Mouse (Mus musculus) common myeloid progenitor, adult 5-6 weeks (primary cell): Measurements from ENCODE around the gene Isg20. TPM values are rescaled to one million over a fixed set of nuclear protein-coding genes. Genes with fewer than 3 reads are reported as not detected.
A peak's percentile ranks its signal among the peaks of the same experiment; 100 is the strongest.

Experiments used
- ATAC-seq: replicated peaks from 2 replicates; pipeline ENCODE4 v1.8.0; 2016; ENCODE audit warnings: low read depth, mild to moderate bottlenecking, moderate TSS enrichment, inconsistent platforms; ENCODE audit not compliant: poor library complexity, severe bottlenecking
- total RNA-seq: library from RNA; stranded (forward); fragments of 200-1000, 187-1606 nt; gene quantifications from 2 replicates; pipeline ENCODE4 v1.2.3, GENCODE M21; 2017

Isg20 gene
- 27.0 and 29.5 TPM in 2 replicates for total RNA-seq

DNA sequence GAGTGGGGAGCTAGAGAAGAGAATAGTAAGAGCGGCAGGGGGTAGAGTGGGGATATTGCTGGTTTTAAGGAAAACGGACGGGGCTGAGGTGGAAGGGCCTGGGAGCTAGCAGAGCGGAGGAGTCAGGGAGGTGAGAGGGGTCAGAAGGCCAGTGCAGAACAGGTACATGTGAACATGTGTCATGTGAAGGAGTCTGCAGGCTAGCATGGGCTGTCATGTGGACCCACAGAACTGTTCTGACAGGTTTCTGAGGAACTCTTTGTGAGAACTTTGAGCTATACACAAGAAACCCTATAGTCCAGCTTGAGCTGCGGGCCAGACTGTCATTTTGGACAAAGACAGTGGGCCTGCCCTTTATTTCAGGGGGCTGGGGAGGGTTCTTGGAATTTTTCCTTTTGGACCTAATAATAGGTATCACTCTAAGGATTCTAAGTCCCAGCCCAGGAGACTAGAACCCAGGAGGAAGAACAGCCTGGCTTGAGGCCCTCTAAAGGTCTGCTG is at the start of gene Isg20:
Gene Isg20, plus strand, starts transcription at position 451 of the 501 bp plus-strand sequence.
- no peak for ATAC-seq

DNA sequence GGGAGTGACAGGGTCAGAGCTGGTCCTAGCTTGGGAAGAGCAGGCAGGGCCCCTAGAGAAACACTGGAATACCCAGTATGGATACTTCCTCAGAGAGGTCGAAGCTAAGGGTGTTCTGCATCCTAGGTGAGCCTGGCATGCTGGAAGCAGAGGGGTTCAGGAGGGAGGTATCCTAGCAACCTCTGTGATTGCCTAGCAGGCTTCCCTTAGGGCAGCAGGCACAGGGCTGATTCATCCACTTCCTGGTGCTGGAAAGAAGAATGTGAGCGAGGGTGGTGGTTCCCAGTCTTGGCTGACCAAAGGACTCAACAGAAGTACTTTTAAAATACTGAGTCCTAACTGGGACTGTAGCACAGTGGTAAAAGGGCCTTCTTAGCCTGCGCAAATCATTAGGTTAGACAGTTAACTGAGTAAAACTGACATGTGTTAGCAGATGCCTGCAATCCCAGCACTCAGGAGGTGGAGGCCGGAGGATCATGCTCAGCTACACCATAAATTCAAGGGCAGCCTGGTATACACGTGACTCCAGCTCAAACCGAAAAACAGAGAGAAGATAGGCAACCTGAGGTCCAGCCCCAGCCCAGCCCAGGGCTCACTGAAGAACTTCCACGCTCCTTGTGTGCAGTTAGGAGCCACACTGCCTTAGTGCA is 49.3 kb upstream of the Isg20 start:
- no peak for ATAC-seq

GRCm38 (mm10) chr7:78864446-78864802 is 48.8 kb upstream of the Isg20 start:
- ATAC-seq, result peak; percentile 83

DNA sequence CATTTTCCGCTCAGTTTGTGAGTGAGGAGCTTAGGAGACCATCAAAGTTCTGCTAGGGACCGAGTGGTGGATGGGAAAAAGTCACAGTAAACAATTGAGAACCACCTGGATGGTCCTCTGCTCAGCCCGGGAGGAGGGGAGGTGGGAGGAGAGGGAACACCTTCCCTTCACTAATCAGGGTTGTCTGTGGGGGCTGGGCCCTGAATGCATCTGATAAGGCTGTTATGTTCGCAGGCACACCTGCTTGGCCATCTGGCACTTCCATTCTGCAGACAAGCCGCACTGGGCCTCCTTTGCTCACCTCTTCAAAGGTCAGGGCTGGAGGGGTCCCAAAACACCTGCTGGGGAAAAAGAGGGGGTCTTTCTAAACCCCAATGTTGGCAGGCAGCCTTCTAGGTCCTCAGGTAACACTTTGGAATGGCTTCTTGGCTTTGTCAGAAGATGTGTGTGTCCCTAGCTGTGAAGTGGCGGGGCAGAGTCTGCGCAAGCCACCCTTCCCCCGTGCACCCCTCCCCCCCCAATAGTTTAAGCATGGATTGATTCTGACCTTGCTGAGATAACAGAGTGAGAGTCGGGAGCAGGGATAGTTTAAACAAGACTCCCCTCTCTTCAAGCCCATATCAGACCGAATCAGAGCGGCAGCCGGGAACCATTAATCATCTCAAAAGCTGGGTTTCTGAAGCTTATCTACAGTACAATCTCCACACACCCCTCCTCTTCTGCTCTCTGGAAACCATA is 47.8 kb upstream of the Isg20 start:
- no peak for ATAC-seq

- no peak for ATAC-seq
These were observed 44.5 kb upstream of the Isg20 start for GRCm38 (mm10) chr7:78868731-78869130.

GRCm38 (mm10) chr7:78872366-78872765 is 40.9 kb upstream of the Isg20 start:
- ATAC-seq, result peak; percentile 69

DNA sequence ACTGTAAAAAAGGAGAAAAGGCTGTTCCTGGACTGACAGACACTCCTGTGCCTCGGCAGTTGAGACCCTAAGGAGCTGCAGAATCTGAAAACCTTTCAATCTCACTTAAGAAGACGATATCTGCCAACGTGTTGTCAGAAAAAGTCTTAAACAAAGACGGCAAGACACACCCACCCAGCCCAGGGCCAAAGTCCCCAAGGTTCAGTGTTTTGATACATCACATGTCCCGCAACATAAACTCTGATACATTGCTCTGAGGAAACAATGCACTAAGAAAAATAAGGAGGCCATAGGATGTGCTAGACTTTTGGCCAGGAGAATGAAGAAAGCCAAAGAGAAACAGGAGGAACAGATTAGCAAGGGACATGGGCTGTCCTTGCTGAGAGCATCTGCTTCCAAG is 40.4 kb upstream of the Isg20 start:
- no peak for ATAC-seq

- ATAC-seq, result no peak
These were observed 31.4 kb upstream of the Isg20 start for GRCm38 (mm10) chr7:78881607-78882468.

DNA sequence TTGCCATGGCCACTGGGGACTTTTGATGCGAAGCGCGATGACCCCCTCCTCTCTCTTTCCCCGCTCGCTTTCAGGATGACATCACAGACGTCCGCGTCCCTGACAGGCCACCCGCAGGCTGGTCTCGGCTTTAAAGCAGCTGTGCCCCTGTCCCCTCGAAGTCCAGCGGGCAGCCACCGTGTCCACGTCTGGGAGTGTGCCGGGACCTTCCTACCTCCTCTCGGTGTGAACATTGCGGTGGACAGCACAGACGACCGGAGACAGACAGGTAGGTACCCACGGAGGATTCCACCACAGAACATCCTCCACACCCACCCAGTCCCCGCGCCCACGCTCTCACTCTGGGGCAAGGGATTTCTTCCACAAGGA is 30.8 kb upstream of the Isg20 start:
- ATAC-seq, result 0 out of 2 replicates have a peak, but pooled peaks have one; percentile 37

- ATAC-seq, result no peak; the same call in 1 of the 2 replicates
These were observed 30.1 kb upstream of the Isg20 start for GRCm38 (mm10) chr7:78883016-78883725.

GRCm38 (mm10) chr7:78883726-78884060 is 29.5 kb upstream of the Isg20 start:
- no peak for ATAC-seq

GRCm38 (mm10) chr7:78884139-78884538 is 29.1 kb upstream of the Isg20 start:
- 0 out of 2 replicates have a peak, but pooled peaks have one; percentile 23 for ATAC-seq

DNA sequence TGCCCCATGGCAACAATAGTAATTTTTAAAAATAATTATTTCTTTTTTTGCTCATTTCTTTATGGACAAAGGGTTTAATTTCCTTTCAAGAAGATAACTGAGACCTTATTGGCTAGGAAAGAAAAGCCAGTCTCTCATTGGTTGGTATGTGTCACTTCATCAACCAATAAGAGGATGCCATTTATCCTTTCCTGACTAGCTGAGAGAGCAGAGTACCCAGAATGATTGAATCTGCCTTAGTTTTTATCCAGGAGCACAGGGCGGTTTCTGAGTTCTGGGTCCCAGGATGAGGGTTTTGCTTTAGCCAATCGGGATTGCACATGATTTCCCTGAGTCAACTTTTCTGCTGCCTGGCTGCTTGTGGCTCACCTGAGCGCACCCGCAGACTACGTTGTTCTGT is 27.8 kb upstream of the Isg20 start:
- no peak for ATAC-seq

- no peak for ATAC-seq
These were observed 26.7 kb upstream of the Isg20 start for GRCm38 (mm10) chr7:78886496-78886895.

GRCm38 (mm10) chr7:78887431-78887842 is 25.8 kb upstream of the Isg20 start:
- no peak for ATAC-seq

DNA sequence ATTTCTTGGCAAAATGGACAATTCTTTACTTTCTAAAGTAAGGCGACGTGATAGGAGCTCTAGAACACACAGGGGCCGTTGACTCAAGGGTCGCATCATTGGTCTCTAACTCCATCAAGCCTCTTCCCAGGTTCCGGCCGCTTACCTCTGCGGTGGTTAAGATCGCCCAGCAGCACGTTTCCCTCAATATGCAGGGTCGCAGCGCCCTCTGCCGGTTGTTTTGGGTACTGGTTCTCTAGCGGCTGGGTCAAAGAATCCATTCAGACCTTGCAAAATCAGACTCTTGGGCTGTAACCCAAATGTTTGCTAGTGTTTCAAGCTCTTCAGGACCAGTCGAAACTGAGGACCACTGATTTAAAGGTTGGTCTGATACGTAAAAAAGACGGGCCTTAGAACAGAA is 22.6 kb upstream of the Isg20 start:
- ATAC-seq, result peak; percentile 72

DNA sequence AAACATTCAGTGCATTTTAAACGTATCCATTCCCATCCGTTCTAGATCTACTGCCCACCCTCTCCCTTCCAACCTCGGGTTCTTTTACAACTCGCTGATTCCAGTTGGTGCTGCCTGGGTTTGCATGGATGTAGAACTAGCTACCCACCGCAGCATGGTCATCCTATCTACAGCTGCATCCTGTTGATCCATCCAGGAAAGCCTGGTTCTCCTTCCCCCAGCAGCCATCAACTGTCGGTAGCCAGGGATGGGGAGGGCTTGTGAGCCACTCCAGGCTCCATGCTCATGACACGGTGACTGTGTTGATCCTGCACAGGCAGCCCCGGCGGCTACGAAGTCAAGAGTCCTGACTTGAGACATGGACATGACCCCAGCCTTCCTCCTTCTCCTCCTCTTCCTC is 19.3 kb upstream of the Isg20 start:
- no peak for ATAC-seq

DNA sequence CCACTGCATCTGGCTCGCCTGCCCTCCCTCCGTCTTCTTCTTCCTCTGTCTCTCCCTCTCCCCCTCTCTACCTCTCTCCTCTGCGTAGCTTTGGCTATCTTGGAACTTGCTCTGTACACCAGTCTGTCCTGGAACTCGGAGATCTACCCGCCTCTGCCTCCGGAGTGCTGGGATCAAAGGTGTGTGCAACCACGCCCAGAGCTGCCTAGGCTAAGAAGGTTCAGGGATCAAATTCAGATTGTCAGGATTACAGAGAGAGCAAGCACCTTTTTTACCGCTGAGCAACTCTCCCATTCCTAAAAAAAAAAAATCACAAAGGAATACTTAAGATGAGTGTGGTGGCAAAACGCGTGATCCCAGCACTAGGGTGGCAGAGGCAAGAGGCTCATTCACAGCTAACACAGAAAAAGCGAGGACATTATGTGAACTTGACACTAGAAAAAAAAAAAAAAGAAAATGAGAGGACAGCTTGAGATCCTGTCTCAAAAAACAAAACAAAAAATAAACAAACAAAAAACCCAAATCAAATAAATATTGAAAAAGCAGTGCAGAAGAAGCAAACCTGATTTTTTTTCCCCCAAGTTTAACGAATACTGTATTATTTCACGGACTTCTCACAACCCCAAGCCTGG is 18.1 kb upstream of the Isg20 start:
- no peak for ATAC-seq

DNA sequence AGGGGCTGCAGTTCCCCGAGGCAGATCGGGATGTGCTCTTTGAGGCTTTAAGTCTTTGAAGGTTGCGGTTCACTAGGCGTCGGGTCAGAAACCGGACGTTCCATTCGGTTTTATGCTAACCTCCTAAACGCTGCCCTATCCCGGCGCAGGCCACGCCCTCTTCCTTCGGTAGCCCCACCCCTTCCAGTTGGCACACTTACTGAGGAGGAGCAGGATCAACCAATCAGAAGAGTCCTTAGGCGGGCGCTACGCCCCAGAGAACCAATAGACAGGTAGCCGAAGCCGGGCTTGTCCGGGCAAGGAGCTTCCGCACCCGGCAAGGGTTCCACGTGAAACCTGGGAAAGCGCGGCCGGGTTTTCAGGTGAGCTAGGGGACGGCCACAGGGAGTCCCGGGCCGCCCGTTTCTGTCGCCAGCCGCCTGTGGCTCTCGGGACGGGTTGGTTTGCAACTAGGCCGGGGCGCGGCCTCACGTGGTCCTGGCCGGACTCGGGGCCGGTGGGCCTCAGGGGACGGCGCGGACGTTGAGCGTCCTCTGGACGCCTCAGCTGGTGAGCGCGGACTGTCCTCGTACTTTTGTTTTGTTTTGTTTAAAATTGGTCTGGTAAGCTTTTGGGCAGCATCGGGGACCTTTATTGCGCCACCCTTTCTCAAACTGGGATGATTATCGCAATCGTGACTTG is 17.4 kb upstream of the Isg20 start, which contains the start of gene Aen:
Gene Aen, plus strand, starts transcription at position 202 of the 681 bp plus-strand sequence.
- ATAC-seq, result peak; percentile 99
